Mouse (Mus musculus) limb, embryonic 11.5 days (tissue): ENCODE data around the gene Fgfr2. TPM values are rescaled to one million over a fixed set of nuclear protein-coding genes. Genes with fewer than 3 reads are reported as not detected.

Source experiments
- ATAC-seq: fragments of 200-750 bp; cut with Nextera tagmentation; 2 replicates; pipeline ENCODE4 v1.8.0; 2017; ENCODE audit warnings: low read depth; ENCODE audit not compliant: insufficient number of reproducible peaks, low FRiP score, low TSS enrichment
- DNase-seq: peaks from one replicate; pipeline ENCODE4 v3.0.0-alpha.2; 2015; ENCODE audit warnings: low spot score
- H3K27ac ChIP-seq: fragments of 300-500 bp; sonication (generic); replicated peaks from 2 replicates; pipeline ENCODE4 v1.5.1; 2014; ENCODE audit warnings: low read depth, mild to moderate bottlenecking, low read length
- H3K27me3 ChIP-seq: fragments of 300-500 bp; sonication (generic); 2 replicates; pipeline ENCODE4 v1.6.1; 2014; ENCODE audit warnings: mild to moderate bottlenecking, low read length, mixed read lengths; ENCODE audit not compliant: control insufficient read depth, insufficient read depth
- H3K36me3 ChIP-seq: fragments of 300-500 bp; sonication (generic); 2 replicates; pipeline ENCODE4 v1.6.1; 2014; ENCODE audit warnings: mild to moderate bottlenecking, low read length, moderate library complexity, mixed read lengths; ENCODE audit not compliant: control insufficient read depth, insufficient read depth
- H3K4me1 ChIP-seq: fragments of 300-500 bp; sonication (generic); 2 replicates; pipeline ENCODE4 v1.6.1; 2014; ENCODE audit warnings: low read length, mixed read lengths; ENCODE audit not compliant: control insufficient read depth, insufficient read depth
- H3K4me2 ChIP-seq: fragments of 300-500 bp; sonication (generic); 2 replicates; pipeline ENCODE4 v1.6.1; 2014; ENCODE audit warnings: low read depth, mild to moderate bottlenecking, moderate library complexity; ENCODE audit not compliant: severe bottlenecking
- H3K4me3 ChIP-seq: fragments of 300-500 bp; sonication (generic); 2 replicates; pipeline ENCODE4 v1.5.1; 2014; ENCODE audit warnings: low read depth, low read length
- H3K9ac ChIP-seq: fragments of 300-500 bp; sonication (generic); 2 replicates; pipeline ENCODE4 v1.6.1; 2014; ENCODE audit warnings: mild to moderate bottlenecking, low read length
- H3K9me3 ChIP-seq: fragments of 300-500 bp; sonication (generic); 2 replicates; pipeline ENCODE4 v1.6.1; 2016; ENCODE audit warnings: low read length; ENCODE audit not compliant: control insufficient read depth
- WGBS: fragments of 180-500 bp; shearing (Covaris S2); extraction: QIAGEN DNeasy Blood & Tissue Kit; methylation state at CpG from one replicate; pipeline ENCODE4 v1.1.7; 2014; 5-methylcytosine and 5-hydroxymethylcytosine counted together
- polyA plus RNA-seq: library from polyadenylated mRNA; unstranded; fragments of >200 nt; fragmentation: Nextera tagmentation; extraction: Ambion mirVana; gene quantifications from 2 replicates; pipeline ENCODE4 v1.2.1, GENCODE M21; 2014

Gene Fgfr2
- polyA plus RNA-seq, 1 experiment from 2014 or later = 60.1 TPM

DNA sequence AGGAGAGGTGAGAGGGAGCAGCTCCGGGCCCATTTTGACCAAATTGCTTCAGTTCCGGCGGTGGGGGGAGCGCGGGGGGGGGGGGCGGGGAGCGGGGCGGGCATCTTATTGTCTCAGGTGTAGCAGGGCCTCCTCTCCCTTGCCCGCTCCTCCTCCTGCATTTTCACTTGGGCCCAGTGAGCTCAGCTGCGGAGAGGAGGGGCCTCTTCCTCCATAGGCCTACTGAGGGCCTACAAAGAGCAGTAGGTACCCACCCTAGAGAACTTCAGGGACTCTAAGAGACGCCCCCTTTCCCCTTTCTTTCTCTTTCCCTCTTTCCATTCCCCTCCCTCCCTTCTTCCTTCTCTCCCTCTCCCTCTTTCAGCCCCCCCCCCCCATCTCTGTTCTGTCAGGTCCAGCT lies 1520.0 kb downstream of the Fgfr2 start:
- Histone ChIP-seq H3K27ac (no peak overlapping the region), H3K4me3 (no peak overlapping the region), H3K36me3 (no peaks in the 10 kb centered on the region), H3K4me1 (peaks cover 4% of the 10 kb centered on the region; the same call in 1 of the 2 replicates), H3K9ac (no peak overlapping the region), H3K9me3 (no peaks in the 10 kb centered on the region), H3K4me2 (no peak overlapping the region), H3K27me3 (no peaks in the 10 kb centered on the region)
- 6% methylated on average over 6 of the region's 11 CpGs for WGBS
- ATAC-seq (no peak), DNase-seq (no peak)

DNA sequence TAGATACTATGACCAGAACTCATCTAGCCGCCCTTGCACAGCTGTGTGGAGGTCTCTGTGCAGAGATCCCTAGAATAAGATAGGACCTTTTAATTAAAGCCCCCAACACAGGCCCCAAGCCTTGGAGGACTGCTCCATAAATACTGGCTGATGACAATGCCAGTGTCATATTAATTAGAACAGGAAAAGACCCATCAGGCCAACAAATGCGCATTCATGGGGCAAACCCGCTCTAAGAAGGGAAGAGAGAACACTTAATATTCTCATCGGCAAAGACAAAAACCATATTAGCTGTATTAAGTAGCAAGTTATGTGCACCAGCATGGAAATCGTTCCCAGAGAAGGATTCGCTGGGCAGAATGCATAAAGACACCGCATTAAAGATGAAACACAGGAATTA lies 1521.0 kb downstream of the Fgfr2 start:
- 80% methylated on average over 7 of the region's 7 CpGs for WGBS
- no peak for ATAC-seq
- Histone ChIP-seq H3K4me2 (no peak overlapping the region), H3K27ac (no peak overlapping the region), H3K4me1 (peaks cover 4% of the 10 kb centered on the region; the same call in 1 of the 2 replicates), H3K36me3 (no peaks in the 10 kb centered on the region), H3K27me3 (no peaks in the 10 kb centered on the region), H3K4me3 (no peak overlapping the region), H3K9me3 (no peaks in the 10 kb centered on the region), H3K9ac (no peak overlapping the region)
- DNase-seq = no peak

DNA sequence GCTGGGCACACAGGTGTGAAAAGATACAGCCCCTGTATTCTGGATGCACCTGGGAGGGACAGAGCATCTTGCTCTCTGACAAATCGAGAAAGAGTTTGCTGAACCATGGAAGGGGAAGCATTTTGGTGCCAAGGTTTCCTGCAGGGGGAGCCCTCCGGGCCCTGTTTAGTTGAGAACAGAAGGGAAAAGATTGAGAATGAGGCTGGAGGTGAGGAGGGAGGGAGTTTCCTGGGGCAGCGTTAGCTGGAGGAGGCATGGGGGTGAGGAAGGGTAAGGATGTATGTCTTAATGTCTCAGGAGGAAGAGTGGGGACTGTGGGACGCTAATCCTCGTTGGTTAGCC lies 1524.7 kb downstream of the Fgfr2 start:
- H3K27ac ChIP-seq = no peak overlapping the region
- peak overlapping the region; percentile 40 for H3K9ac ChIP-seq
- peaks cover 4% of the 10 kb centered on the region; the same call in 1 of the 2 replicates for H3K4me1 ChIP-seq
- H3K4me3 ChIP-seq = no peak overlapping the region
- H3K4me2 ChIP-seq = no peak overlapping the region
- H3K27me3 ChIP-seq = no peaks in the 10 kb centered on the region
- no peaks in the 10 kb centered on the region for H3K36me3 ChIP-seq
- H3K9me3 ChIP-seq = no peaks in the 10 kb centered on the region
- ATAC-seq (no peak), DNase-seq (peak; percentile 77)
- 4% methylated on average over 5 of the region's 5 CpGs for WGBS

DNA sequence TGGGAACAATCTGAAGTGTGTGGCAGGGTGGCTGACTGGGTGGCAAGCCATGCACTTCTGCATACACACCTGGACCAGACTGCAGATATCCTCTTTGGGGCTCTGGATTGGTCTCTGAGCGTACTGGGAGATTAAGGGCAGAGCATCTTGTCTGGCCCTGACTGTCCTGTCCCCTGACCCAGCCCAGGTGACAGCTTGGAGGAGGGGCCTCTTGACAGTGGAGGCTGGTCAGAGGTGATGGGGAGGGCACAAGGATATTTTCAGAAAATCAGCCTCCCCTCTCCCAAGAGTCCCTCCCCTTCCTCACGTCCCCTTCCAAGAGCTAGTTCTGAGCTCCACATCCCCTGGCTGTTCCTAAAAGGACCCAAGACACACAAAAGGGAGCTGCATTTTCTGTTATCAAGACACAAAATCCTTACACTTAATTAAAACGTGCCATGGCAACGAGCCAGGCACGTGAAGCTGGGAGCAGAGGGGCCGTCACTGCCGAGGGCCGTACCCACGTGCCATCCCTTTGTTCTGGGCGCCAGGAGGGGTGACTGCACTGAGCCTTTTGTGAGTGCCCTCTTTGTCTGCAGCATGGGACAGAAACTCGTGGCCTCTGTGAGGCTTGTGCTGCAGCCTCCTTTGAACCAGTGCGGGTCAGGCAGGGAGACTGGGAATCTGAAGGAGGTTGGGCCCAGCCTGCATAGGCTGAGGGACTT lies 1525.2 kb downstream of the Fgfr2 start:
- H3K36me3 ChIP-seq = no peaks in the 10 kb centered on the region
- H3K9ac ChIP-seq = peak overlapping the region; percentile 40
- H3K27ac ChIP-seq = no peak overlapping the region
- no peak overlapping the region for H3K4me2 ChIP-seq
- ATAC-seq = no peak
- no peak for DNase-seq
- H3K27me3 ChIP-seq = no peaks in the 10 kb centered on the region
- WGBS = 18% methylated on average over 12 of the region's 12 CpGs
- H3K4me3 ChIP-seq = no peak overlapping the region
- peaks cover 4% of the 10 kb centered on the region; the same call in 1 of the 2 replicates for H3K4me1 ChIP-seq
- H3K9me3 ChIP-seq = no peaks in the 10 kb centered on the region

DNA sequence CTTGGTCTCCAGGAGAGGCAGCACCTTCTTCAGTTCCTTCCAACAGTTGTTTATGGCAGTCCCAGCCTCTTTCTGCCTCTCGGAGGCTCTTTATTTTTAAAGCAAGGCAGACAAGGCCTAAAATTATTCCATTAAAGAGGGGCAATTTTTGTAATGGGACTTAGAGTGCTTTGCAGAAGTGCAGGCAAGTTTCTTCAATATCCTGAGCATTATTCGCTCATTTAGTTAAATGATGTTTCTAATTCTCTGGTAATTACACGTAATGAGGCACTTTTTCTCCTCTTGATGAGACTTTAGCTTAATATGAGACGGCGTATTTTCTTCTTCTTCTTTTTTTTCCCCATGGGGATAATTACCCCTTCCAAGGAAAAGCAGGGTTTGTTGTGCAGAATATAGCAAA lies 1537.6 kb downstream of the Fgfr2 start:
- DNase-seq (no peak), ATAC-seq (no peak)
- no peak overlapping the region for H3K4me2 ChIP-seq
- no peak overlapping the region for H3K27ac ChIP-seq
- H3K9me3 ChIP-seq = no peaks in the 10 kb centered on the region
- H3K27me3 ChIP-seq = no peaks in the 10 kb centered on the region
- H3K9ac ChIP-seq = no peak overlapping the region
- no peaks in the 10 kb centered on the region for H3K4me1 ChIP-seq
- no peaks in the 10 kb centered on the region for H3K36me3 ChIP-seq
- no peak overlapping the region for H3K4me3 ChIP-seq
- 71% methylated on average over 5 of the region's 5 CpGs for WGBS

DNA sequence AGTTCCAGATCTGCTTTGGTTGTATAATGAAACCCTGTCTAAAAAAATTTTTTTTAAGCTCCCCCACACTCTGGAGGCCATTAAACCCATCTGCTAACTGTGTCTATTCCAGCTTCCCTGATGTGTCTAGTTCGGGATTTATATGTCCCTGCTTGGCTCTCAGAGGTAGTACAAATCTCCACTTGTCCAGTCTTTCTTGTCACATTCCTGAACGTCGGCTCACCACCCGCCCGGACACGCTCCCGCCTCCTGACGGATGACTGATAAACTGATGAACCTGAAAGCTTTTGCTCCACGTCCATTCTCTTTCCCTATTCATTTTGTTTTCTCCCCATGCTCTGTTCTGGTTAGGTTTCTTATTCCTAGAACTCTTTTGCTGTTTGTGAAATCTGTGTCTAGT lies 1541.0 kb downstream of the Fgfr2 start:
- Histone ChIP-seq H3K27me3 (no peaks in the 10 kb centered on the region), H3K9me3 (no peaks in the 10 kb centered on the region), H3K4me3 (no peak overlapping the region), H3K4me1 (no peaks in the 10 kb centered on the region), H3K4me2 (no peak overlapping the region), H3K36me3 (no peaks in the 10 kb centered on the region), H3K27ac (no peak overlapping the region), H3K9ac (no peak overlapping the region)
- DNase-seq (no peak), ATAC-seq (no peak)
- WGBS = 61% methylated on average over 9 of the region's 9 CpGs

DNA sequence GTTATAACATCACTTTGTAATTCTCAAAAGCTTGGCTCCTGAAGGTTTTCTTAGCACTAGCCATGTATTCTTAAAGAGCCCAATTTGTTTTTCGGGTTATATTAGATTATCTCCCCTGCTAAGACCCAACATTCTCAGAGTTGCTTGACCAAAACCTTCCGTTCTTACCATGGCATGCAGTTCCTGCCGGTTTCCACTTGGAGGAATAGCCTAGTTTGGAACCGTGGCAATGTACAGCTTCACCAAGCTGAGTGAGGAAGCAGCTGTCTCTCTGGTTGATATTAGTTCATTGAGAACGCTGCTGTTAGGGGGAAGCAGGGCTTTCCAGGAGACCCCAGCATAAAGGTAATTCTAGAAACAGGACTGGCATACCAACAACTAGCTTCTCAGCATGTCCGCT lies 1547.9 kb downstream of the Fgfr2 start:
- no peak overlapping the region for H3K4me2 ChIP-seq
- no peak overlapping the region for H3K9ac ChIP-seq
- H3K27ac ChIP-seq = no peak overlapping the region
- WGBS = 78% methylated on average over 6 of the region's 6 CpGs
- H3K36me3 ChIP-seq = peaks cover 11% of the 10 kb centered on the region
- DNase-seq (no peak), ATAC-seq (no peak)
- H3K9me3 ChIP-seq = no peaks in the 10 kb centered on the region
- no peaks in the 10 kb centered on the region for H3K27me3 ChIP-seq
- H3K4me3 ChIP-seq = no peak overlapping the region
- no peaks in the 10 kb centered on the region for H3K4me1 ChIP-seq

DNA sequence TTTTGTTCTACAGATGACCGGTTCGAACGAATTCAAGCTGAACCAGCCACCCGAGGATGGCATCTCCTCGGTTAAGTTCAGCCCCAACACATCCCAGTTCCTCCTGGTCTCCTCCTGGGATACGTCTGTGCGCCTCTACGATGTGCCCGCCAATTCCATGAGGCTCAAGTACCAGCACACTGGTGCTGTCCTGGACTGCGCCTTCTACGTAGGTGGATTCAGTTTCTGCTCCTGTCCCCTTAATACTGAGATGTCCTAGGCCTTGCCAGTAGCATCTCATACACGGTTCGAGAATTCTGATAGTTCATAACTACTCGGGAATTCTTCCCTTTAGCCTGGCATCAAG lies 1562.5 kb downstream of the Fgfr2 start:
- WGBS = under 1% methylated on average over 14 of the region's 14 CpGs

More for the DNA sequence above, 1562.5 kb downstream of the Fgfr2 start:
- Histone ChIP-seq H3K9me3 (no peaks in the 10 kb centered on the region), H3K27me3 (peaks cover 25% of the 10 kb centered on the region), H3K4me3 (peak overlapping the region; percentile 73), H3K4me1 (peaks cover 6% of the 10 kb centered on the region), H3K27ac (peak overlapping the region; percentile 75; the same call in 1 of the 2 replicates), H3K9ac (peak overlapping the region; percentile 94), H3K4me2 (peak overlapping the region; percentile 62), H3K36me3 (peaks cover 7% of the 10 kb centered on the region; the same call in 1 of the 2 replicates)
- ATAC-seq (peak; percentile 48; the same call in 1 of the 2 replicates), DNase-seq (no peak)
